Mouse (Mus musculus) kidney, postnatal 0 days (tissue): ENCODE results near the gene Pim3. TPM values are rescaled to one million over a fixed set of nuclear protein-coding genes. Genes with fewer than 3 reads are reported as not detected.

Experiments used
- ATAC-seq: fragments of 200-750 bp; cut with Nextera tagmentation; replicated peaks from 2 replicates; pipeline ENCODE4 v1.8.0; 2017; ENCODE audit warnings: low read depth, moderate number of reproducible peaks, moderate TSS enrichment, moderate library complexity; ENCODE audit not compliant: low FRiP score
- DNase-seq: peaks from one replicate; pipeline ENCODE4 v3.0.0-alpha.2; 2016; ENCODE audit warnings: low spot score
- H3K27ac ChIP-seq: fragments of 300-500 bp; sonication (generic); 2 replicates; pipeline ENCODE4 v1.5.1; 2014; ENCODE audit warnings: mild to moderate bottlenecking
- H3K27me3 ChIP-seq: fragments of 300-500 bp; sonication (generic); 2 replicates; pipeline ENCODE4 v1.6.1; 2014; ENCODE audit warnings: low read length, mixed read lengths; ENCODE audit not compliant: insufficient read depth
- H3K36me3 ChIP-seq: fragments of 300-500 bp; sonication (generic); 2 replicates; pipeline ENCODE4 v1.6.1; 2014; ENCODE audit warnings: low read length, mixed read lengths; ENCODE audit not compliant: insufficient read depth
- H3K4me1 ChIP-seq: fragments of 300-500 bp; sonication (generic); replicated peaks from 2 replicates; pipeline ENCODE4 v1.6.1; 2014; ENCODE audit warnings: antibody characterized with exemption, low read length, mixed read lengths; ENCODE audit not compliant: insufficient read depth
- H3K4me2 ChIP-seq: fragments of 300-500 bp; sonication (generic); 2 replicates; pipeline ENCODE4 v1.6.1; 2014; ENCODE audit warnings: mild to moderate bottlenecking, low read length, moderate library complexity, mixed read lengths
- H3K4me3 ChIP-seq: fragments of 300-500 bp; sonication (generic); replicated peaks from 2 replicates; pipeline ENCODE4 v1.5.1; 2014; ENCODE audit warnings: low read depth, low read length
- H3K9ac ChIP-seq: fragments of 300-500 bp; sonication (generic); 2 replicates; pipeline ENCODE4 v1.6.1; 2014; ENCODE audit warnings: low read depth, low read length
- H3K9me3 ChIP-seq: fragments of 300-500 bp; sonication (generic); replicated peaks from 2 replicates; pipeline ENCODE4 v1.6.1; 2016; ENCODE audit warnings: low read length, inconsistent platforms, mixed read lengths
- CTCF ChIP-seq: IDR thresholded peaks from 2 replicates; pipeline ENCODE4 v1.5.1; 2016; ENCODE audit warnings: antibody characterized with exemption, low read depth, mild to moderate bottlenecking, moderate library complexity
- WGBS: fragments of 180-500 bp; shearing (Covaris S2); extraction: QIAGEN DNeasy Blood & Tissue Kit; methylation state at CpG from one replicate; pipeline ENCODE4 v1.1.7; 2014; 5-methylcytosine and 5-hydroxymethylcytosine counted together
- polyA plus RNA-seq: library from polyadenylated mRNA; unstranded; fragments of >200 nt; fragmentation: Nextera tagmentation; extraction: Ambion mirVana; gene quantifications from 2 replicates; pipeline ENCODE4 v1.2.1, GENCODE M21; 2015

Pim3 gene
- polyA plus RNA-seq, 1 experiment from 2014 or later = 88.6 TPM

GRCm38 (mm10) chr15:88850146-88850826 is 11.7 kb upstream of the Pim3 start:
- H3K9me3 ChIP-seq = no peaks in the 10 kb centered on the region
- H3K4me1 ChIP-seq = peaks cover 39% of the 10 kb centered on the region
- no peak overlapping the region for H3K9ac ChIP-seq
- 51% methylated on average over 10 of the region's 10 CpGs for WGBS
- no peaks in the 10 kb centered on the region for H3K27me3 ChIP-seq
- peak overlapping the region; percentile 88 for H3K27ac ChIP-seq
- peak; percentile 29 for DNase-seq
- no peak overlapping the region for H3K4me3 ChIP-seq
- H3K36me3 ChIP-seq = no peaks in the 10 kb centered on the region
- 0 out of 2 replicates have a peak, but pooled peaks have one; percentile 15 for ATAC-seq
- no peak for TF ChIP-seq CTCF
- H3K4me2 ChIP-seq = no peak overlapping the region

GRCm38 (mm10) chr15:88851076-88851475 is 10.9 kb upstream of the Pim3 start:
- Histone ChIP-seq H3K27me3 (no peaks in the 10 kb centered on the region), H3K4me1 (peaks cover 44% of the 10 kb centered on the region), H3K4me2 (0 out of 2 replicates have a peak overlapping the region, but pooled peaks have one; percentile 10), H3K9ac (no peak overlapping the region), H3K9me3 (no peaks in the 10 kb centered on the region), H3K36me3 (no peaks in the 10 kb centered on the region), H3K27ac (peak overlapping the region; percentile 88), H3K4me3 (no peak overlapping the region)
- no peak for TF ChIP-seq CTCF
- 40% methylated on average over 3 of the region's 3 CpGs for WGBS
- DNase-seq (peak; percentile 57), ATAC-seq (peak; percentile 34)

GRCm38 (mm10) chr15:88851507-88852149 is 10.4 kb upstream of the Pim3 start:
- Histone ChIP-seq H3K36me3 (no peaks in the 10 kb centered on the region), H3K9me3 (no peaks in the 10 kb centered on the region), H3K4me1 (peaks cover 44% of the 10 kb centered on the region), H3K4me2 (0 out of 2 replicates have a peak overlapping the region, but pooled peaks have one; percentile 10), H3K9ac (no peak overlapping the region), H3K27me3 (no peaks in the 10 kb centered on the region), H3K4me3 (no peak overlapping the region), H3K27ac (peak overlapping the region; percentile 88)
- peak; percentile 37 for DNase-seq
- peak; percentile 76 for ATAC-seq
- 50% methylated on average over 10 of the region's 10 CpGs for WGBS
- TF ChIP-seq CTCF = peak; percentile 31; the same call in 1 of the 2 replicates

GRCm38 (mm10) chr15:88853106-88853505 is 8.9 kb upstream of the Pim3 start:
- H3K4me2 ChIP-seq = no peak overlapping the region
- H3K4me1 ChIP-seq = peaks cover 44% of the 10 kb centered on the region
- no peaks in the 10 kb centered on the region for H3K9me3 ChIP-seq
- no peak for TF ChIP-seq CTCF
- ATAC-seq (no peak), DNase-seq (no peak)
- H3K36me3 ChIP-seq = no peaks in the 10 kb centered on the region
- WGBS = 88% methylated on average over 9 of the region's 9 CpGs
- no peaks in the 10 kb centered on the region for H3K27me3 ChIP-seq
- H3K9ac ChIP-seq = no peak overlapping the region
- no peak overlapping the region for H3K4me3 ChIP-seq
- peak overlapping the region; percentile 82; the same call in 1 of the 2 replicates for H3K27ac ChIP-seq

GRCm38 (mm10) chr15:88854119-88854968 is 7.6 kb upstream of the Pim3 start:
- Histone ChIP-seq H3K27ac (peak overlapping the region; percentile 82), H3K27me3 (no peaks in the 10 kb centered on the region), H3K36me3 (no peaks in the 10 kb centered on the region), H3K9me3 (no peaks in the 10 kb centered on the region), H3K9ac (no peak overlapping the region), H3K4me3 (no peak overlapping the region), H3K4me1 (peaks cover 44% of the 10 kb centered on the region), H3K4me2 (no peak overlapping the region)
- ATAC-seq (peak; percentile 86), DNase-seq (peak; percentile 49)
- TF ChIP-seq CTCF = no peak
- WGBS = 29% methylated on average over 6 of the region's 6 CpGs
